Comparison of ENCODE assay signal across 9 mouse cellular contexts in the genomic region with DNA sequence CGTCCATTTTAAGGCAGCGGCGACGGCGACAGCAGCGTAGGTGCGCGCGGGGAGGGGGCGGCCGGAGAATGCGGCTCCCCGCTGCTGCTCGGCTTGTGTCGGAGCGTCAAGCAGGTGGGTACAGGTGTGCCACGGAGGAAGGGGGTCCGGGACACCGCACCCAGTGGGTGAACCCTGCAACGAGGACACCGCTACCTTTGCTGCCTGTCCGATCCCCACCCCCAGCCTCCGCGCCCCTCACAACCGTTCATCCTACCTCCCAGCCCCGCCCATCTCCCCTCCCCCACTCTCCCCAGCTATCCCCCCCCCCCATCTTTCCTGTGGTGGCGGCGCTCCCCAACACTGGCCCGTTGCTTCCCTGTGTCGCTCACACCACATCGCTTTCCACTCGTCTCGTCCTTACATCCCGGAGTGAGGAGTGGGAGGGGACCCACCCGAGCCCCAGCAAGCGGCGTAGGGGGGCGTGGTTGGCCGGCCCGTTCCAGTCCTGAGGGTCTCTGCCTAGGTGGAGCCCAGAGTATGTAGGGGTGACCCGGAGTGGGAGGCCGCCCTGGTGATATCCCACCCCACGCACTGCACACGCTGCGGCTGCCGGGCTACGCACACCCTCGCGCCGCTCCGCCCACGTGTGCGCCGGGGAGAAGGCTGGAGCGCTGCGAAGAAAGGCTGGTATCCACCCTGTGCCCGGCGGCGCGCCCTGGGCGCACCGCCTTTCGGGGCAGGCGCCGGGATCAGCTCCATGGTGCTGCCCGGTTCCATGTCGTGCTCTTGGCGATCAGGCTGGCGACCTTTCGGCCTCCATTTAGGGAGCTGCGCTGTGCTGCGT. TPM values are rescaled to one million over a fixed set of nuclear protein-coding genes. Genes with fewer than 3 reads are reported as not detected.
A peak's percentile ranks its signal among the peaks of the same experiment; 100 is the strongest.
DNase-seq lines count a peak whose midpoint lies in the region; ATAC-seq and TF ChIP-seq lines count a peak whose summit lies in the region.
"Had no signal": no experiment of that assay in that cellular context is flagged by ENCODE, and none has a peak within 500 bp of the region (broad histone marks: within the 10 kb centered on the region; RNA-seq: fewer than 3 reads in every experiment).

No protein-coding gene starts in this region.

- peak overlapping the region; percentile 23; the same call in 1 of the 2 replicates for H3K4me2 ChIP-seq in CH12.LX (ENCODE audit: insufficient read depth, low read depth, poor library complexity, severe bottlenecking)
- peak overlapping the region; percentile 96 for H3K4me2 ChIP-seq in heart, postnatal 0 days (ENCODE audit: low read depth, low read length)
- peak overlapping the region; percentile 94 for H3K4me2 ChIP-seq in neural tube, embryonic 13.5 days

- DNase-seq in gastrocnemius, postnatal 14 days: peak; percentile 6
- no peak for DNase-seq in gastrocnemius, postnatal 36 days
- no peak for DNase-seq in CH12.LX (ENCODE audit: extremely low read depth)
- peak; percentile 50 to 63 for DNase-seq in cerebellum, adult 2 months
- DNase-seq in heart, postnatal 0 days (ENCODE audit: low spot score): no peak
- peak; percentile 42 for DNase-seq in limb, embryonic 10.5 days (ENCODE audit: low spot score)
- DNase-seq in spleen, postnatal 4 days (ENCODE audit: low spot score in 2 of 2): no peak

- H3K27ac ChIP-seq in CH12.LX (ENCODE audit: insufficient read depth, low read depth): no peak overlapping the region
- H3K27ac ChIP-seq in cerebellum, adult 2 months (ENCODE audit: insufficient read depth, low read length): no peak overlapping the region
- H3K27ac ChIP-seq in heart, postnatal 0 days (ENCODE audit: low read depth): no peak overlapping the region
- H3K27ac ChIP-seq in limb, embryonic 10.5 days: no peak overlapping the region
- peak overlapping the region; percentile 78 for H3K27ac ChIP-seq in neural tube, embryonic 13.5 days (replicated peaks)
- H3K27ac ChIP-seq: macrophage had no signal

- TF ChIP-seq EP300 in CH12.LX (IDR thresholded peaks at IDR 0.05; ENCODE audit: low read length): no peak
- no peak for TF ChIP-seq EP300 in heart, postnatal 0 days (IDR thresholded peaks at IDR 0.05; ENCODE audit: low read depth)

- in situ Hi-C loops in CH12.LX (cut with MboI; ENCODE audit: low pct_ligation_motif_present, low pct_unique_long_range_greater_than_20kb, low sequenced_read_pairs): no loop called here

- WGBS in cerebellum, adult 2 months: under 1% methylated on average over 67 of the region's 72 CpGs
- under 1% methylated on average over 72 of the region's 72 CpGs for WGBS in heart, postnatal 0 days
- WGBS in limb, embryonic 10.5 days: under 1% methylated on average over 68 of the region's 72 CpGs
- under 1% methylated on average over 71 of the region's 72 CpGs for WGBS in neural tube, embryonic 13.5 days

- intact Hi-C loops in gastrocnemius, postnatal 14 days (cut with DNase I; ENCODE audit: low total_unique reads): no loop called here
- intact Hi-C loops in gastrocnemius, postnatal 36 days (cut with DNase I): no loop called here

- no peaks in the 10 kb centered on the region for H3K36me3 ChIP-seq in CH12.LX (replicated peaks in 1 of 2; ENCODE audit: control insufficient read depth in 1 of 2, insufficient read depth in 1 of 2, low read length in 1 of 2)
- H3K36me3 ChIP-seq in heart, postnatal 0 days (replicated peaks; ENCODE audit: control insufficient read depth, insufficient read depth, low read length): no peaks in the 10 kb centered on the region
- H3K36me3 ChIP-seq in limb, embryonic 10.5 days: no peaks in the 10 kb centered on the region
- H3K36me3 ChIP-seq in neural tube, embryonic 13.5 days: no peaks in the 10 kb centered on the region

- peaks cover 70% of the 10 kb centered on the region for H3K27me3 ChIP-seq in CH12.LX (replicated peaks)
- H3K27me3 ChIP-seq in cerebellum, adult 2 months (ENCODE audit: control insufficient read depth, insufficient read depth, low read length): no peaks in the 10 kb centered on the region
- H3K27me3 ChIP-seq in heart, postnatal 0 days (ENCODE audit: control insufficient read depth, insufficient read depth, low read length): peaks cover 62% of the 10 kb centered on the region
- H3K27me3 ChIP-seq in limb, embryonic 10.5 days (ENCODE audit: low read depth, poor library complexity, severe bottlenecking): peaks cover 81% of the 10 kb centered on the region
- H3K27me3 ChIP-seq in neural tube, embryonic 13.5 days: peaks cover 78% of the 10 kb centered on the region

- peaks cover 6% of the 10 kb centered on the region for H3K9me3 ChIP-seq in CH12.LX (replicated peaks; ENCODE audit: low read length)
- no peaks in the 10 kb centered on the region for H3K9me3 ChIP-seq in heart, postnatal 0 days (replicated peaks; ENCODE audit: control insufficient read depth, low read length)
- no peaks in the 10 kb centered on the region for H3K9me3 ChIP-seq in limb, embryonic 10.5 days (replicated peaks)
- H3K9me3 ChIP-seq in neural tube, embryonic 13.5 days: no peaks in the 10 kb centered on the region

- no peak for TF ChIP-seq RAD21 in CH12.LX (IDR thresholded peaks at IDR 0.05; ENCODE audit: low read depth, low read length)

- ATAC-seq in heart, postnatal 0 days (ENCODE audit: insufficient read depth, low read depth): peak; percentile 41; the same call in 1 of the 2 replicates
- peak; percentile 83 for ATAC-seq in neural tube, embryonic 13.5 days (ENCODE audit: low read depth)

- H3K79me2 ChIP-seq in CH12.LX (replicated peaks; ENCODE audit: control insufficient read depth, extremely low read depth, insufficient read depth, poor library complexity, severe bottlenecking): no peaks in the 10 kb centered on the region

- no peak for TF ChIP-seq CTCF in CH12.LX (conservative IDR thresholded peaks at IDR 0.05 in 1 of 2, IDR thresholded peaks at IDR 0.05 in 1 of 2; ENCODE audit: low read depth in 2 of 2, low read length in 2 of 2)
- no peak for TF ChIP-seq CTCF in cerebellum, adult 2 months (IDR thresholded peaks at IDR 0.05; ENCODE audit: borderline replicate concordance, insufficient read depth, low read depth, low read length)
- no peak for TF ChIP-seq CTCF in heart, postnatal 0 days (IDR thresholded peaks at IDR 0.05; ENCODE audit: low read depth)

- H3K4me1 ChIP-seq in CH12.LX (ENCODE audit: control insufficient read depth in 1 of 2, insufficient read depth in 2 of 2): no peaks in the 10 kb centered on the region
- peaks cover 5% of the 10 kb centered on the region; the same call in 1 of the 2 replicates for H3K4me1 ChIP-seq in cerebellum, adult 2 months (ENCODE audit: control insufficient read depth, insufficient read depth, low read length)
- H3K4me1 ChIP-seq in heart, postnatal 0 days (ENCODE audit: control insufficient read depth, insufficient read depth): peaks cover 12% of the 10 kb centered on the region; the same call in 1 of the 2 replicates
- H3K4me1 ChIP-seq in limb, embryonic 10.5 days: peaks cover 18% of the 10 kb centered on the region
- peaks cover 20% of the 10 kb centered on the region for H3K4me1 ChIP-seq in neural tube, embryonic 13.5 days (replicated peaks)

- dilution Hi-C loops in CH12.LX (cut with MboI; ENCODE audit: extremely low pct_ligation_motif_present, extremely low pct_unique_long_range_greater_than_20kb, low sequenced_read_pairs): no loop called here

- no peak for TF ChIP-seq POLR2A in CH12.LX (IDR thresholded peaks at IDR 0.05; ENCODE audit: low read depth, low read length)
- TF ChIP-seq POLR2A in cerebellum, adult 2 months (IDR thresholded peaks at IDR 0.05; ENCODE audit: borderline replicate concordance, insufficient read depth, low read length): no peak

- peak overlapping the region in 1 of 3 experiments; percentile 38 for H3K4me3 ChIP-seq in CH12.LX (replicated peaks in 1 of 3; ENCODE audit: low read depth in 2 of 3, low read length in 2 of 3, poor library complexity in 1 of 3)
- peak overlapping the region; percentile 78 for H3K4me3 ChIP-seq in cerebellum, adult 2 months (replicated peaks; ENCODE audit: insufficient read depth, low read depth, low read length)
- H3K4me3 ChIP-seq in heart, postnatal 0 days (ENCODE audit: low read depth, low read length): peak overlapping the region; percentile 61
- H3K4me3 ChIP-seq in limb, embryonic 10.5 days: peak overlapping the region; percentile 67
- H3K4me3 ChIP-seq in neural tube, embryonic 13.5 days: peak overlapping the region; percentile 76

- H3K9ac ChIP-seq in CH12.LX (ENCODE audit: insufficient read depth, low read depth): no peak overlapping the region
- H3K9ac ChIP-seq in heart, postnatal 0 days (replicated peaks; ENCODE audit: low read depth, low read length): no peak overlapping the region; the same call in 1 of the 2 replicates
- H3K9ac ChIP-seq in neural tube, embryonic 13.5 days: peak overlapping the region; percentile 83

TF ChIP-seq in CH12.LX, 34 proteins besides CTCF, POLR2A, EP300 and RAD21 (continues in another document):
- TF ChIP-seq CHD1 (IDR thresholded peaks at IDR 0.05; ENCODE audit: low read depth, low read length): no peak
- no peak for TF ChIP-seq JUND (conservative IDR thresholded peaks at IDR 0.05; ENCODE audit: low read depth, low read length)
- no peak for TF ChIP-seq BHLHE40 (IDR thresholded peaks at IDR 0.05; ENCODE audit: low read depth, low read length)
- TF ChIP-seq ZNF384 (IDR thresholded peaks at IDR 0.05; ENCODE audit: low read depth, low read length): no peak
- TF ChIP-seq ETS1 (conservative IDR thresholded peaks at IDR 0.05; ENCODE audit: low read depth, low read length): no peak

RNA-seq across cellular contexts. Expression of a gene that starts 39.7 kb away (rescaled TPM):
- 10 to 100 TPM; 36.3 to 45.9 TPM for total RNA-seq in gastrocnemius, postnatal 14 days (2021)
- 10 to 100 TPM; 56.1 to 56.5 TPM for total RNA-seq in gastrocnemius, postnatal 36 days (2021)
- 2.3 and 2.5 TPM in 2 replicates for total RNA-seq in CH12.LX (2012; rRNA removed)
- 0.43 and 0.56 TPM in 2 replicates for total RNA-seq in CH12.LX (2014; rRNA removed)
- polyA plus RNA-seq in CH12.LX (2012; ENCODE audit: insufficient read length, low read depth): 1.4 and 1.8 TPM in 2 replicates
- 27.2 and 28.3 TPM in 2 replicates for polyA plus RNA-seq in cerebellum, adult 2 months (2012; rRNA removed)
- total RNA-seq in heart, postnatal 0 days (2014; rRNA removed; ENCODE audit: low replicate concordance): 17.6 and 18.3 TPM in 2 replicates
- 14.6 and 14.7 TPM in 2 replicates for polyA plus RNA-seq in heart, postnatal 0 days (2015; fragmentation: Nextera tagmentation; extraction: Ambion mirVana)
- polyA plus RNA-seq in limb, embryonic 10.5 days (2016; fragmentation: Nextera tagmentation; extraction: Ambion mirVana): 6.1 and 6.7 TPM in 2 replicates
- 8.4 TPM in 2 replicates for polyA plus RNA-seq in neural tube, embryonic 13.5 days (2015; fragmentation: Nextera tagmentation; extraction: Ambion mirVana)

RNA-seq across cellular contexts. Expression of a gene that starts 56.5 kb away (rescaled TPM):
- not detected for total RNA-seq in gastrocnemius, postnatal 14 days (2021)
- not detected for total RNA-seq in gastrocnemius, postnatal 36 days (2021)
- total RNA-seq in CH12.LX (2012; rRNA removed) (not detected in 2 replicates), CH12.LX (2014; rRNA removed) (not detected in 2 replicates)
- polyA plus RNA-seq in CH12.LX (2012; ENCODE audit: insufficient read length, low read depth): not detected in 2 replicates
- 5.9 and 6.0 TPM in 2 replicates for polyA plus RNA-seq in cerebellum, adult 2 months (2012; rRNA removed)
- not detected in 2 replicates for total RNA-seq in heart, postnatal 0 days (2014; rRNA removed; ENCODE audit: low replicate concordance)
- not detected in 2 replicates for polyA plus RNA-seq in heart, postnatal 0 days (2015; fragmentation: Nextera tagmentation; extraction: Ambion mirVana)
- polyA plus RNA-seq in limb, embryonic 10.5 days (2016; fragmentation: Nextera tagmentation; extraction: Ambion mirVana): not detected in 2 replicates
- polyA plus RNA-seq in neural tube, embryonic 13.5 days (2015; fragmentation: Nextera tagmentation; extraction: Ambion mirVana): 1.2 and 1.5 TPM in 2 replicates
- polyA plus RNA-seq: macrophage had no signal

Comparison
In these comparisons a context has a peak if more than half of its experiments do, and no peak if none do; other contexts are left out.
1. DNase-seq: peak in gastrocnemius, postnatal 14 days (single experiment), cerebellum, adult 2 months (2 of 2) and limb, embryonic 10.5 days (single experiment); none in gastrocnemius, postnatal 36 days (0 of 2), CH12.LX (single experiment), heart, postnatal 0 days (single experiment) and spleen, postnatal 4 days (0 of 2).
2. H3K4me2 ChIP-seq: peak in every context shown above with its lines; median percentile 96 in heart, postnatal 0 days; 94 in neural tube, embryonic 13.5 days; 23 in CH12.LX.